Mouse (Mus musculus) G1E-ER4 (cell line): Measurements from ENCODE around the gene Snx1. TPM values are rescaled to one million over a fixed set of nuclear protein-coding genes. Genes with fewer than 3 reads are reported as not detected.

Experiments used
- GATA1 ChIP-seq: IDR thresholded peaks from one replicate; pipeline ENCODE4 v1.8.0; 2012; ENCODE audit warnings: low read length, inconsistent platforms
- polyA plus RNA-seq: library from polyadenylated mRNA; stranded (reverse); fragments of >175 nt; gene quantifications from 2 replicates; pipeline ENCODE4 v1.2.3, GENCODE M21; 2012

Gene Snx1
- polyA plus RNA-seq, 1 experiment: 311 TPM

GRCm38 (mm10) chr9:66042331-66042730 lies 84.1 kb downstream of the Snx1 start:
- no peak for TF ChIP-seq GATA1

GRCm38 (mm10) chr9:66040801-66041200 lies 85.6 kb downstream of the Snx1 start:
- no peak for TF ChIP-seq GATA1

- no peak for TF ChIP-seq GATA1
These were observed 87.1 kb downstream of the Snx1 start for GRCm38 (mm10) chr9:66039290-66039689.

- no peak for TF ChIP-seq GATA1
These were observed 87.8 kb downstream of the Snx1 start for GRCm38 (mm10) chr9:66038581-66038980.

Other genes with a start within 250 kb of the Snx1 start
- gene Pclaf, start 236.3 kb downstream of the Snx1 start, polyA plus RNA-seq: 1.4 and 2.1 TPM in 2 replicates
- 1.9 and 3.3 TPM in 2 replicates for gene Trip4, start 217.8 kb downstream of the Snx1 start, polyA plus RNA-seq
- gene Csnk1g1, start 217.7 kb downstream of the Snx1 start, polyA plus RNA-seq: 6.5 and 8.1 TPM in 2 replicates
- 31.6 and 94.9 TPM in 2 replicates for gene Ppib, start 66.4 kb downstream of the Snx1 start, polyA plus RNA-seq
- 0.02 TPM in 1 of 2 replicates, not detected in the other for gene Snx22, start 56.9 kb downstream of the Snx1 start, polyA plus RNA-seq
- gene Ciao2a, start within 50 bp of the Snx1 start, polyA plus RNA-seq: 19.6 and 24.0 TPM in 2 replicates
- gene Dapk2, start 31.6 kb upstream of the Snx1 start, polyA plus RNA-seq: 20.6 and 28.5 TPM in 2 replicates
- gene Herc1, start 223.9 kb upstream of the Snx1 start, polyA plus RNA-seq: 9.6 and 10.1 TPM in 2 replicates